Mouse (Mus musculus) kidney, embryonic 15.5 days (tissue): Measurements from ENCODE around the gene Snx29. TPM values are rescaled to one million over a fixed set of nuclear protein-coding genes. Genes with fewer than 3 reads are reported as not detected.

Experiments
- ATAC-seq: fragments of 200-750 bp; cut with Nextera tagmentation; replicated peaks from 2 replicates; pipeline ENCODE4 v1.8.0; 2017; ENCODE audit warnings: moderate TSS enrichment; ENCODE audit not compliant: low FRiP score
- H3K27ac ChIP-seq: fragments of 300-500 bp; sonication (generic); 2 replicates; pipeline ENCODE4 v1.5.1; 2015; ENCODE audit warnings: mild to moderate bottlenecking, inconsistent platforms
- H3K27me3 ChIP-seq: fragments of 300-500 bp; sonication (generic); 2 replicates; pipeline ENCODE4 v1.6.1; 2015; ENCODE audit warnings: inconsistent platforms
- H3K36me3 ChIP-seq: fragments of 300-500 bp; sonication (generic); 2 replicates; pipeline ENCODE4 v1.6.1; 2015; ENCODE audit warnings: inconsistent platforms
- H3K4me1 ChIP-seq: fragments of 300-500 bp; sonication (generic); 2 replicates; pipeline ENCODE4 v1.6.1; 2015; ENCODE audit warnings: inconsistent platforms
- H3K4me2 ChIP-seq: fragments of 300-500 bp; sonication (generic); 2 replicates; pipeline ENCODE4 v1.6.1; 2015; ENCODE audit warnings: moderate library complexity, mild to moderate bottlenecking, inconsistent platforms
- H3K4me3 ChIP-seq: fragments of 300-500 bp; sonication (generic); replicated peaks from 2 replicates; pipeline ENCODE4 v1.5.1; 2015; ENCODE audit warnings: mild to moderate bottlenecking, inconsistent platforms
- H3K9ac ChIP-seq: fragments of 300-500 bp; sonication (generic); 2 replicates; pipeline ENCODE4 v1.6.1; 2015; ENCODE audit warnings: mild to moderate bottlenecking, inconsistent platforms
- H3K9me3 ChIP-seq: fragments of 300-500 bp; sonication (generic); replicated peaks from 2 replicates; pipeline ENCODE4 v1.6.1; 2016; ENCODE audit warnings: inconsistent platforms
- WGBS: fragments of 180-500 bp; shearing (Covaris S2); methylation state at CpG from one replicate; pipeline ENCODE4 v1.1.7; 2015; ENCODE audit warnings: mixed read lengths; 5-methylcytosine and 5-hydroxymethylcytosine counted together
- polyA plus RNA-seq: library from polyadenylated mRNA; unstranded; fragments of >200 nt; fragmentation: Nextera tagmentation; extraction: Ambion mirVana; gene quantifications from 2 replicates; pipeline ENCODE4 v1.2.1, GENCODE M21; 2015

The Snx29 gene
- polyA plus RNA-seq, 1 experiment from 2014 or later: 19.8 TPM

DNA sequence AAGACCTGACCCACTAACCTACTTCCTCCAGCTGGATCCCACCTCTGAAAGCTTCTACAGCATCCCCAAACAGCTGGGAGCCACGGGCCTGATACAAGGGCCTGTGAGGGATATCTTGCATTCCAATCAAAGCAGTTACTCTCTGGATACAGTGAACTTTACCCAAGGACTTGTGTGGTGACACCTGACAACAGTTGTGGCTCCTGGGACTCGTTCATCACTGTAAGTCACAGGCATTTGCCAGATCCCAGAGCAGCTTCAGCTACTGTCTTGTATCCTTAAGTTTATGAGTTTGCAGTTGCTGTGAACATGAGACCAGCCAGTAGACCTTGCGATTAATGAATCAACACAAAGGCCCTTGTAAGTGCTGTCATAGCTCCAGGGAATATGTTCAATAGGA lies 405.4 kb downstream of the Snx29 start:
- H3K4me1 ChIP-seq: no peaks in the 10 kb centered on the region
- H3K4me3 ChIP-seq: no peak overlapping the region
- no peak overlapping the region for H3K4me2 ChIP-seq
- no peaks in the 10 kb centered on the region for H3K27me3 ChIP-seq
- H3K27ac ChIP-seq: no peak overlapping the region
- H3K9ac ChIP-seq: no peak overlapping the region
- H3K9me3 ChIP-seq: no peaks in the 10 kb centered on the region
- WGBS: 75% methylated on average over 3 of the region's 3 CpGs
- no peak for ATAC-seq
- H3K36me3 ChIP-seq: no peaks in the 10 kb centered on the region

GRCm38 (mm10) chr16:11728627-11729026 lies 405.9 kb downstream of the Snx29 start:
- Histone ChIP-seq H3K27ac (no peak overlapping the region), H3K27me3 (no peaks in the 10 kb centered on the region), H3K9ac (no peak overlapping the region), H3K36me3 (no peaks in the 10 kb centered on the region), H3K4me3 (no peak overlapping the region), H3K4me2 (no peak overlapping the region), H3K4me1 (no peaks in the 10 kb centered on the region), H3K9me3 (no peaks in the 10 kb centered on the region)
- 70% methylated on average over 3 of the region's 3 CpGs for WGBS
- ATAC-seq: no peak

DNA sequence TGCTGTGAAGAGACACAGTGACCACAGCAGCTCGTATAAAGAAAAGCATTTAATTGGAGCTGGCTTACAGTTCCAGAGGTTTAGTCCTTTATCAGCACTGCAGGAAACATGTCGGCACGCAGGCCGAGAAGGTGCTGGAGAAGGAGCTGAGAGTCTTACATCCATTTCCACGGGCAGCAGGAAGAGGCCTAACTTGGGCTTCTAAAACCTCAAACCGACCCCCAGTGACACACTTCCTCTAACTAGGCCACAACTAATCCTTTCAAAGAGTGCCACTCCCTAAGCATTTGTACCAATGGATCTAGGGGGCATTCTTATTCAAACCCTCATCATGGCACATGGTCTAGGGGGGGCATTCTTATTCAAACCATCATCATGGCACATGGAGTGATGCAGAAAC lies 406.4 kb downstream of the Snx29 start:
- Histone ChIP-seq H3K4me2 (no peak overlapping the region), H3K9ac (no peak overlapping the region), H3K9me3 (no peaks in the 10 kb centered on the region), H3K4me3 (no peak overlapping the region), H3K36me3 (no peaks in the 10 kb centered on the region), H3K27ac (no peak overlapping the region), H3K27me3 (no peaks in the 10 kb centered on the region), H3K4me1 (no peaks in the 10 kb centered on the region)
- ATAC-seq: no peak
- 88% methylated on average over 6 of the region's 6 CpGs for WGBS

- H3K4me1 ChIP-seq: no peaks in the 10 kb centered on the region
- H3K9ac ChIP-seq: no peak overlapping the region
- H3K27ac ChIP-seq: no peak overlapping the region
- H3K36me3 ChIP-seq: no peaks in the 10 kb centered on the region
- H3K4me3 ChIP-seq: no peak overlapping the region
- no peaks in the 10 kb centered on the region for H3K27me3 ChIP-seq
- no peaks in the 10 kb centered on the region for H3K9me3 ChIP-seq
- WGBS: 37% methylated on average over 5 of the region's 5 CpGs
- no peak overlapping the region for H3K4me2 ChIP-seq
- ATAC-seq: no peak
Measured at GRCm38 (mm10) chr16:11729815-11730214, 407.1 kb downstream of the Snx29 start.

- no peak overlapping the region for H3K4me2 ChIP-seq
- H3K9me3 ChIP-seq: no peaks in the 10 kb centered on the region
- no peaks in the 10 kb centered on the region for H3K4me1 ChIP-seq
- ATAC-seq: no peak
- H3K27me3 ChIP-seq: no peaks in the 10 kb centered on the region
- H3K4me3 ChIP-seq: no peak overlapping the region
- H3K27ac ChIP-seq: no peak overlapping the region
- H3K9ac ChIP-seq: no peak overlapping the region
- no peaks in the 10 kb centered on the region for H3K36me3 ChIP-seq
- WGBS: 78% methylated on average over 5 of the region's 5 CpGs
Measured at GRCm38 (mm10) chr16:11731014-11731535, 408.4 kb downstream of the Snx29 start.

GRCm38 (mm10) chr16:11738341-11738740 lies 415.6 kb downstream of the Snx29 start:
- ATAC-seq: no peak
- no peaks in the 10 kb centered on the region for H3K27me3 ChIP-seq
- no peaks in the 10 kb centered on the region for H3K36me3 ChIP-seq
- H3K4me3 ChIP-seq: no peak overlapping the region
- H3K9me3 ChIP-seq: no peaks in the 10 kb centered on the region
- no peak overlapping the region for H3K9ac ChIP-seq
- no peak overlapping the region for H3K27ac ChIP-seq
- no peaks in the 10 kb centered on the region for H3K4me1 ChIP-seq
- 52% methylated on average over 7 of the region's 7 CpGs for WGBS
- no peak overlapping the region for H3K4me2 ChIP-seq

GRCm38 (mm10) chr16:11741951-11742350 lies 419.2 kb downstream of the Snx29 start:
- Histone ChIP-seq H3K36me3 (no peaks in the 10 kb centered on the region), H3K27ac (no peak overlapping the region), H3K27me3 (no peaks in the 10 kb centered on the region), H3K4me3 (no peak overlapping the region), H3K9ac (no peak overlapping the region), H3K4me2 (no peak overlapping the region), H3K4me1 (no peaks in the 10 kb centered on the region), H3K9me3 (no peaks in the 10 kb centered on the region)
- no peak for ATAC-seq
- WGBS: 76% methylated on average over 5 of the region's 5 CpGs

- ATAC-seq: no peak
- H3K36me3 ChIP-seq: no peaks in the 10 kb centered on the region
- no peak overlapping the region for H3K4me2 ChIP-seq
- H3K4me3 ChIP-seq: no peak overlapping the region
- no peaks in the 10 kb centered on the region for H3K4me1 ChIP-seq
- 86% methylated on average over 7 of the region's 7 CpGs for WGBS
- H3K27ac ChIP-seq: no peak overlapping the region
- no peaks in the 10 kb centered on the region for H3K27me3 ChIP-seq
- no peaks in the 10 kb centered on the region for H3K9me3 ChIP-seq
- H3K9ac ChIP-seq: no peak overlapping the region
Measured at GRCm38 (mm10) chr16:11742351-11742750, 419.6 kb downstream of the Snx29 start.

DNA sequence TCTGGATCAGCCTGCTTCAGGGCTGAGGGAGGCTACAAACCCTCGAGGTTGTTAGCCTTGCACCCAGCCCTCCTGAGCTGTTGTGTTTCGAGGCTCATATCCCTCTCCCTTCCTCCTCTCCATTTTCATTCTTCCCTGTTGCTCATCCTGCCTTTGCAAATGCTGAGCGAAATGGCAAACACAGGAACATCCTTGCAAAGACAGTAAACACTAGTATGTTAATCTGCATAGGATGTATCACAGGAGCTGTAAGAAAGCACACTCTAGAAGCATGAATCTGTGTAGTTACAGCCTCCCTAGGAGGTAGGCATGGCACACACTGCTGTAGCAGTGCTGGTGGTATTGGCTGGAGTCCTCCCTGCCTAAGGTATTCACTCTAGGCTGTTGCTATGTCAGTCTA lies 420.3 kb downstream of the Snx29 start:
- 71% methylated on average over 3 of the region's 3 CpGs for WGBS
- Histone ChIP-seq H3K27me3 (no peaks in the 10 kb centered on the region), H3K4me3 (no peak overlapping the region), H3K36me3 (no peaks in the 10 kb centered on the region), H3K9ac (no peak overlapping the region), H3K27ac (no peak overlapping the region), H3K4me2 (no peak overlapping the region), H3K9me3 (no peaks in the 10 kb centered on the region), H3K4me1 (no peaks in the 10 kb centered on the region)
- no peak for ATAC-seq

DNA sequence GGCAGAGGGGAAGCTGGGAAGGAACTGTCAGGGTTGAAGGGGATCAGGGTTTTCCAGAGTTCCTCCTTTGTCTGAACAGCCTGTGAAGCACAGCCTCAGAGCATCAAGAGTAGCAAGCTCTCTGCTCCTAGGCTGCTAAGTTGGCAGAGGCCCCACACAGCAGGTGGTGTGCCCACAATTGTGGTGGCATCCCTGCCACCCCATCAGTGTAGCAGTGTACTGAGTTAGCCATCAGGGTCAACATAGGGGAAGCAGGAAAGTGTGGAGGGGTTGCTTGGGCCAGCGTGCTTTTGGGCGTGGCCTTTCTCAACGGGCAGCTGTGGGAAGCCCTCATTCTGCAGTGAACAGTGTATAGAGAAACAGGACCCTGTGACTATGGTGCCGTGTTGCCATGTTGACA lies 421.0 kb downstream of the Snx29 start:
- no peaks in the 10 kb centered on the region for H3K27me3 ChIP-seq
- H3K36me3 ChIP-seq: no peaks in the 10 kb centered on the region
- no peak overlapping the region for H3K9ac ChIP-seq
- no peaks in the 10 kb centered on the region for H3K4me1 ChIP-seq
- no peak overlapping the region for H3K4me2 ChIP-seq
- no peaks in the 10 kb centered on the region for H3K9me3 ChIP-seq
- 83% methylated on average over 4 of the region's 4 CpGs for WGBS
- no peak overlapping the region for H3K4me3 ChIP-seq
- ATAC-seq: no peak
- no peak overlapping the region for H3K27ac ChIP-seq

DNA sequence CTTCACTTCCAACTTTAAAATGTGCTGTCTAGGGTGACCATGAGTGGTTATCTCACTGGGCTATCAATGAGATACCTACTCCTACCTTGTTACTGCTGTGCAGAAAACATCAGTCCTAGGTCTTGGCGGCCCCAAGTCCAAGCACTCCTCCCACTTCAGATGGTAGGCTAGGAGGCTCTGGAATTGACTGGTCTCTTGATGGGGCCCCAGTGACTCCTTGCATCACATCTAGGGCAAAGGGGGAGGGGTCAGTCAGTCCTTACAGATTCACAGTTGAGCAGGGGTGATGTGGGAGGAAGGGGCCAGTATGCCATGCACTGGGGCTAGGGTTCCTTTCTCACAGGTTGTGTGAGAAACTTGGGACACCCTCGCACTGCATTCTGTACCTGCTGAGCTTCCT lies 423.3 kb downstream of the Snx29 start:
- H3K4me2 ChIP-seq: no peak overlapping the region
- ATAC-seq: no peak
- H3K9ac ChIP-seq: no peak overlapping the region

GRCm38 (mm10) chr16:11747867-11748266 lies 425.2 kb downstream of the Snx29 start:
- Histone ChIP-seq H3K27ac (no peak overlapping the region), H3K9ac (no peak overlapping the region), H3K4me2 (no peak overlapping the region), H3K36me3 (no peaks in the 10 kb centered on the region), H3K9me3 (no peaks in the 10 kb centered on the region), H3K4me1 (no peaks in the 10 kb centered on the region), H3K27me3 (no peaks in the 10 kb centered on the region), H3K4me3 (no peak overlapping the region)
- 90% methylated on average over 5 of the region's 5 CpGs for WGBS
- ATAC-seq: no peak

More for the DNA sequence above, 423.3 kb downstream of the Snx29 start:
- no peak overlapping the region for H3K27ac ChIP-seq
- no peaks in the 10 kb centered on the region for H3K9me3 ChIP-seq
- H3K4me3 ChIP-seq: no peak overlapping the region
- no peaks in the 10 kb centered on the region for H3K27me3 ChIP-seq
- no peaks in the 10 kb centered on the region for H3K4me1 ChIP-seq
- WGBS: 91% methylated on average over 2 of the region's 2 CpGs
- no peaks in the 10 kb centered on the region for H3K36me3 ChIP-seq

- no peaks in the 10 kb centered on the region for H3K36me3 ChIP-seq
- no peaks in the 10 kb centered on the region for H3K4me1 ChIP-seq
- no peaks in the 10 kb centered on the region for H3K9me3 ChIP-seq
- H3K27ac ChIP-seq: no peak overlapping the region
- 82% methylated on average over 3 of the region's 3 CpGs for WGBS
- H3K27me3 ChIP-seq: no peaks in the 10 kb centered on the region
- H3K4me3 ChIP-seq: no peak overlapping the region
- no peak overlapping the region for H3K9ac ChIP-seq
- no peak overlapping the region for H3K4me2 ChIP-seq
- ATAC-seq: no peak
Measured at GRCm38 (mm10) chr16:11749111-11749510, 426.4 kb downstream of the Snx29 start.
